Mouse (Mus musculus): ENCODE measurements around the gene Cox7a1. TPM values are rescaled to one million over a fixed set of nuclear protein-coding genes. Genes with fewer than 3 reads are reported as not detected.

The Cox7a1 gene
- polyA plus RNA-seq, 1 experiment = 141 TPM

DNA sequence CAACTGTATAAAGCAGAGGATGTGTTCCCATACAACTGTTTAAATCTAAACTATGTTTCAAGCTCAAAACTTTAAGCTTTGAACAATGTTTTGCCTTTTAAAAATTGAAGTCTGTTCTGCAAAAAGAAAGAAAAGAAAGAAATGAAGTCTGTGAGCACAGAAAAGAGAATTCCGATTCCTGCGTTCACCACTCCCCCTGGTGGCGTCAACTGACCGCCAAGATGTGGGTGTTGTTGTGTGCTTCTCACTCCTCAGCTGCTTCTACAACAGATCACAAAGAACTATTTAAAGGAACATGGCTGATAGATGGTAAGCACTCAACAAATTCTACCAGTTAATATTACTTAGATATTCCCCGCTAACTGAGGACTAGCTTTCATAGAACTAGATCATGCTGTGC lies 20.8 kb upstream of the Cox7a1 start:
- no peak for DNase-seq
- no peaks in the 10 kb centered on the region for H3K27me3 ChIP-seq (replicated peaks; ENCODE audit: control insufficient read depth, insufficient read depth, low read length)
- H3K36me3 ChIP-seq (ENCODE audit: control insufficient read depth, insufficient read depth, low read length) = peaks cover 18% of the 10 kb centered on the region
- H3K27ac ChIP-seq (ENCODE audit: insufficient read depth, low read depth, low read length) = no peak overlapping the region
- no peak overlapping the region for H3K4me3 ChIP-seq (ENCODE audit: insufficient read depth, low read depth, low read length)
- no peaks in the 10 kb centered on the region for H3K4me1 ChIP-seq (ENCODE audit: control insufficient read depth, insufficient read depth, low read length)
- TF ChIP-seq POLR2A (IDR thresholded peaks at IDR 0.05; ENCODE audit: low read depth, low read length) (no peak), CTCF (conservative IDR thresholded peaks at IDR 0.05; ENCODE audit: insufficient read depth, insufficient read length, low read depth, low read length) (no peak)
- 97% methylated on average over 5 of the region's 5 CpGs for WGBS

DNA sequence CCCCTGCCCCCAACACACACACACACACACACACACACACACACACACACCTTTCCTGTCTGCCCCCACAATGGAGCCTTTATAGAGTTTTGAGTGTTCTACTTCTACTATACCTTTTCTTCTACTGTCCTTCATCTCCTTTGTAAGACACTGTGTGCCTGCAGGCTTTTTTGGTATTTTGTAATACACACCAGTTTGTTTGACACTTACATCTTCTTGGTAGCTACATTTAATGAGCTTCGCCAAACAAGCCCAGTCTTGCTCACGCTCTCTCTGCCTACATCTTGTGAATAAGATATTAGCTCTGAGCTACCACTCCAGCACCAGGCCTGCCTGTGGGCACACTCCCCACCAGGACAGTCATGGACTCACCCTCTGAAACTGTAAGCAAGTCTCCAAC lies 19.2 kb upstream of the Cox7a1 start:
- peaks cover 15% of the 10 kb centered on the region for H3K36me3 ChIP-seq (ENCODE audit: control insufficient read depth, insufficient read depth, low read length)
- 89% methylated on average over 2 of the region's 2 CpGs for WGBS

DNA sequence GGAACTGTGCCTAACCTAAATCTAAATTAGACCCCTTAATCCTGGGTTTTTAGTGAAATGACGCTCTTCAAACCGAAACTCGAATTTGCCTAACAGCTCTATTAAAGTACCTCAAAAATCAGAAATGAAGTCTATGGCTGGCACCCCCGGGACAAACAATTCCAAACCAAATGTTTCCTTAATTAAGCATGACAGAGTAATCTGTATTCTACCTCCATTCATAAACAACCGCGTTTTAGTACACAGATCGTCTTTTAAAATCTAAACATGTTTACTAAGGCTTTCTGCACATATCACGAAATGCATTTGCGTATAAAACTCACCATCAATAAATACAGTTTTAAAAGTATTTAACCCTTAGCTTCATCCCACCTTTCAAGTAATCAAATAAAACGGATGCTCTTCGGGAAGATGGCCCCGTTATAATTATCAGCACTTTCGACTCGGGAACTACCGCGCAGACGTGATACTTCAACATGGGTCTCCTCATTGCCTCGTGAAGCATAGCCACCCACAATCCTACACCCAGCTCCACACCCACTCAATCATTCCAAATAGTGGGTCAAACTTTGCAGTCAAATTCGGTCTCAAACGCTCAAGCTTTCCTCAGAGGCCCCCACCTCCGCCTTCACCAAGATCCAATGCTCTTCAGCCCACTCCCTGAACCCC lies 14.9 kb upstream of the Cox7a1 start:
- WGBS = 2% methylated on average over 21 of the region's 21 CpGs
- H3K36me3 ChIP-seq (ENCODE audit: control insufficient read depth, insufficient read depth, low read length) = no peaks in the 10 kb centered on the region
- peak overlapping the region; percentile 53; the same call in 1 of the 2 replicates for H3K27ac ChIP-seq (ENCODE audit: insufficient read depth, low read depth, low read length)
- peak overlapping the region; percentile 70 for H3K4me3 ChIP-seq (ENCODE audit: insufficient read depth, low read depth, low read length)
- no peaks in the 10 kb centered on the region for H3K27me3 ChIP-seq (replicated peaks; ENCODE audit: control insufficient read depth, insufficient read depth, low read length)
- DNase-seq = no peak
- H3K4me1 ChIP-seq (ENCODE audit: control insufficient read depth, insufficient read depth, low read length) = peaks cover 6% of the 10 kb centered on the region; the same call in 1 of the 2 replicates
- TF ChIP-seq POLR2A (IDR thresholded peaks at IDR 0.05; ENCODE audit: low read depth, low read length) = no peak
- TF ChIP-seq CTCF (conservative IDR thresholded peaks at IDR 0.05; ENCODE audit: insufficient read depth, insufficient read length, low read depth, low read length) = no peak

More for the DNA sequence above, 19.2 kb upstream of the Cox7a1 start:
- H3K4me1 ChIP-seq (ENCODE audit: control insufficient read depth, insufficient read depth, low read length) = no peaks in the 10 kb centered on the region
- no peak overlapping the region for H3K27ac ChIP-seq (ENCODE audit: insufficient read depth, low read depth, low read length)
- TF ChIP-seq POLR2A (IDR thresholded peaks at IDR 0.05; ENCODE audit: low read depth, low read length) (no peak), CTCF (conservative IDR thresholded peaks at IDR 0.05; ENCODE audit: insufficient read depth, insufficient read length, low read depth, low read length) (no peak)
- no peak for DNase-seq
- H3K27me3 ChIP-seq (replicated peaks; ENCODE audit: control insufficient read depth, insufficient read depth, low read length) = no peaks in the 10 kb centered on the region
- no peak overlapping the region for H3K4me3 ChIP-seq (ENCODE audit: insufficient read depth, low read depth, low read length)

DNA sequence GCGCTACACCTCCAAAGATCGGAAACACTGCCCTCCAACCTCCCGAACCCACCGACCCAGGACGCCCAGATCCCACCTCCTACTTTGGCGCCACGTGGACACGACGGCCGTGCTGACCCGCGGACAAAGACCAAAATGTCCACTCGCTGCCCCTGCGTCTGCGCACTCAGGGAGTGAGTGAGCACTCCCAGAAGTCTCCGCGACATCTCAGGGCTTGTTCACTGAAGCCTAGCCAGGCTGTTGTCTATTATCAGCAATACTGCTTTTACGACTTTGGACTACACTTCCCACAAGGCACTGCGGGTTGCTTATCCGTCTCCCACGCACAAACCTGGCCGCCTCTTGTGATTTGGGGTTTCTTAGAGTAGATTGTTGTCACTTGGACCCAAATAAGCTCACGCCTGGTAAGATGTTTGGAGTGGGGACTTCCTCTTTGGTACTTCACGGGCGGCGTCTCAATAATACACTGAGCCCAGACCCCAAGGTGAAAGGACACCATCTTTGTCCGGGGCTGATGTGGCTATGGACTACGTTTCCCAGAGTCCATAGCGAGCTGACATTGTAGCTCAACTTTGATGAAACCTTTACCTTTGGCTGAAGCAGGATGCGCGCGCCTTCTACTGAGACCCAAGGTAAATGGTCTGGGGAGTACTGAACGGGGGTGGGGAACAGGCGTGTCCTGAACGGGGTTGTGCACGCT lies 14.2 kb upstream of the Cox7a1 start, which contains the start of gene Zfp146:
Zfp146 (minus strand) TSS at position 168 of the 700 bp plus-strand sequence.
- Histone ChIP-seq H3K4me1 (ENCODE audit: control insufficient read depth, insufficient read depth, low read length) (peaks cover 6% of the 10 kb centered on the region; the same call in 1 of the 2 replicates), H3K27ac (ENCODE audit: insufficient read depth, low read depth, low read length) (peak within 1 kb of the TSS; percentile 86), H3K4me3 (ENCODE audit: insufficient read depth, low read depth, low read length) (peak within 1 kb of the TSS; percentile 70), H3K27me3 (replicated peaks; ENCODE audit: control insufficient read depth, insufficient read depth, low read length) (no peaks in the 10 kb centered on the region), H3K36me3 (ENCODE audit: control insufficient read depth, insufficient read depth, low read length) (no peaks in the 10 kb centered on the region)
- under 1% methylated on average over 36 of the region's 36 CpGs for WGBS
- DNase-seq = peak; percentile 98
- TF ChIP-seq POLR2A (IDR thresholded peaks at IDR 0.05; ENCODE audit: low read depth, low read length) (peak; percentile 71), CTCF (conservative IDR thresholded peaks at IDR 0.05; ENCODE audit: insufficient read depth, insufficient read length, low read depth, low read length) (no peak)

DNA sequence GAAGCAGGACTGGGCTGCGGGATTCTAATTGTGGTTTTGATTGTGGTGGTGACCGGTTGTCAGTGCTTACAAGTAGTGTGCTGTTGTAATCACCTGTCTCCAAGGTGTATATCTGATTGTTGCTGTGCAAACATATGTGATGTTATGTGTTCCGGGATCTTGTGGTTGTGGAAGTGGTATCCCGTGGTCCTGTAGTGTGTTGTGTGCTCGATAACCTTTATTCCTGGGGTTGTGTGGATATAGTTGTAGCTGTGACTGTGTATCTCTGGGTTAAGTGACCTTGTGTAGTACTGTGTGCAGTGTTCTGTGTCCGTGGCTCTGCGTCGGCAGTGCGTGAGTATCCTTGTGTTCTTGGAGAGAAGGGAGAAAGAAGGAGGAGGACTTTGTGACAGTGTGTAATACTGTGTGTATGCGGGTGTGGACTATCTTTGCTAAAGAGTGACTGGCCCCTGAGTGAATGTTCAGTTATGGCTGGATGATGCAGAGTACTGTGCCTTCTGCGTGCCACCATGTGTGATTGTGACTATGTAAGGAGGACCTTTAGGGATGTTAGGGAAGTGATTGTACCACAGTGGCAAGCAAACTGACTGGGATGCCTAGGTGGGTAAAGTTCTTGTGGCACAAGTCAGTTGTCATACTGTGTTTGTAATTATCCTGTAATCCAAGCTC lies 13.5 kb upstream of the Cox7a1 start:
- H3K27ac ChIP-seq (ENCODE audit: insufficient read depth, low read depth, low read length) = peak overlapping the region; percentile 86
- WGBS = 11% methylated on average over 11 of the region's 11 CpGs

DNA sequence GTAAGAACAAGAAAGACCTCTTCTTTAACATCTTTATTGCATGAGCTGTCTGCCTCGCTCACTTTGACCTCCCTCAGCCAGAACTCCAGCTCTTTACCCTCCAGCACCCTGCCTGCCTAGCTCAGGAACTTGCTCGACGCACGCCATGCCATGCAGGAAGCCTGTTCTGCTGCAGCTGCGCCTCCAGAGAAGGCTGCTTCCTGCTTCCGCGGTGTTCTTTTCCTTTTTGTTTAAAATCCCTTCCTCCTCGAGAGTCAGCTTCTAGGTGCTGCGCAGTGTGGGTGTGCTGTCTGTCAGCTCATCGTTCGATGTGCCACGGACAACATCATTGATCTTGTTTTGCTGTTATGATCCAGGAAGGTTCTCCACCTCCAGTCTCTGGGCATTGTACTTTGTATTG lies 7.5 kb upstream of the Cox7a1 start:
- no peak for DNase-seq
- no peak for TF ChIP-seq POLR2A (IDR thresholded peaks at IDR 0.05; ENCODE audit: low read depth, low read length)
- no peak for TF ChIP-seq CTCF (conservative IDR thresholded peaks at IDR 0.05; ENCODE audit: insufficient read depth, insufficient read length, low read depth, low read length)
- no peak overlapping the region for H3K27ac ChIP-seq (ENCODE audit: insufficient read depth, low read depth, low read length)
- WGBS = 69% methylated on average over 12 of the region's 12 CpGs
- no peak overlapping the region for H3K4me3 ChIP-seq (ENCODE audit: insufficient read depth, low read depth, low read length)
- H3K36me3 ChIP-seq (ENCODE audit: control insufficient read depth, insufficient read depth, low read length) = peaks cover 6% of the 10 kb centered on the region; the same call in 1 of the 2 replicates
- H3K27me3 ChIP-seq (replicated peaks; ENCODE audit: control insufficient read depth, insufficient read depth, low read length) = no peaks in the 10 kb centered on the region
- H3K4me1 ChIP-seq (ENCODE audit: control insufficient read depth, insufficient read depth, low read length) = no peaks in the 10 kb centered on the region

More for the DNA sequence above, 13.5 kb upstream of the Cox7a1 start:
- Histone ChIP-seq H3K27me3 (replicated peaks; ENCODE audit: control insufficient read depth, insufficient read depth, low read length) (no peaks in the 10 kb centered on the region), H3K36me3 (ENCODE audit: control insufficient read depth, insufficient read depth, low read length) (no peaks in the 10 kb centered on the region), H3K4me3 (ENCODE audit: insufficient read depth, low read depth, low read length) (peak overlapping the region; percentile 70), H3K4me1 (ENCODE audit: control insufficient read depth, insufficient read depth, low read length) (peaks cover 6% of the 10 kb centered on the region; the same call in 1 of the 2 replicates)
- no peak for DNase-seq
- TF ChIP-seq POLR2A (IDR thresholded peaks at IDR 0.05; ENCODE audit: low read depth, low read length) (no peak), CTCF (conservative IDR thresholded peaks at IDR 0.05; ENCODE audit: insufficient read depth, insufficient read length, low read depth, low read length) (no peak)

Measured in kidney, adult 2 months (tissue).